ENCODE assay signal across 23 mouse cellular contexts in genomic region chr3:88384364-88384763, GRCm38 (mm10). TPM values are rescaled to one million over a fixed set of nuclear protein-coding genes. Genes with fewer than 3 reads are reported as not detected.
DNase-seq lines count a peak whose midpoint lies in the region; ATAC-seq and TF ChIP-seq lines count a peak whose summit lies in the region.
"Had no signal": no experiment of that assay in that cellular context is flagged by ENCODE, and none has a peak within 500 bp of the region (broad histone marks: within the 10 kb centered on the region; RNA-seq: fewer than 3 reads in every experiment).

Gene Bglap (minus strand): TSS chr3:88384464.

- TF ChIP-seq CTCF in bone marrow, adult 2 months (IDR thresholded peaks at IDR 0.05; ENCODE audit: control insufficient read depth, insufficient read depth, low read length), result no peak

- 89% methylated on average over 5 of the region's 5 CpGs for WGBS in forebrain, embryonic 11.5 days
- 81% methylated on average over 5 of the region's 5 CpGs for WGBS in forebrain, embryonic 10.5 days
- WGBS in intestine, embryonic 14.5 days, result 76% methylated on average over 5 of the region's 5 CpGs
- 76% methylated on average over 5 of the region's 5 CpGs for WGBS in intestine, embryonic 15.5 days
- 81% methylated on average over 5 of the region's 5 CpGs for WGBS in bone marrow, adult 2 months
- WGBS in embryonic facial prominence, embryonic 15.5 days, result 77% methylated on average over 5 of the region's 5 CpGs

- H3K27ac ChIP-seq in forebrain, embryonic 11.5 days (ENCODE audit: low read depth, low read length), result no peak within 1 kb of the TSS
- H3K27ac ChIP-seq in forebrain, embryonic 10.5 days, result no peak within 1 kb of the TSS
- no peak within 1 kb of the TSS for H3K27ac ChIP-seq in intestine, embryonic 14.5 days (ENCODE audit: low read depth)
- no peak within 1 kb of the TSS for H3K27ac ChIP-seq in intestine, embryonic 15.5 days
- no peak within 1 kb of the TSS for H3K27ac ChIP-seq in bone marrow, adult 2 months (ENCODE audit: control insufficient read depth, insufficient read depth, low read depth, low read length, poor library complexity)
- no peak within 1 kb of the TSS for H3K27ac ChIP-seq in embryonic facial prominence, embryonic 15.5 days (replicated peaks)
- H3K27ac ChIP-seq: embryonic facial prominence, embryonic 13.5 days; forebrain, embryonic 12.5 days had no signal

- peaks cover 2% of the 10 kb centered on the region; the same call in 1 of the 2 replicates for H3K4me1 ChIP-seq in forebrain, embryonic 11.5 days (replicated peaks; ENCODE audit: control insufficient read depth, insufficient read depth, low read length)
- peaks cover 21% of the 10 kb centered on the region for H3K4me1 ChIP-seq in forebrain, embryonic 10.5 days
- H3K4me1 ChIP-seq in intestine, embryonic 14.5 days (replicated peaks; ENCODE audit: control insufficient read depth, insufficient read depth, low read length), result no peaks in the 10 kb centered on the region
- H3K4me1 ChIP-seq in intestine, embryonic 15.5 days (replicated peaks), result 0 out of 2 replicates have a peak, but pooled peaks cover 3% of the 10 kb centered on the region
- no peaks in the 10 kb centered on the region for H3K4me1 ChIP-seq in bone marrow, adult 2 months (ENCODE audit: control insufficient read depth, insufficient read depth, low read length)
- H3K4me1 ChIP-seq in embryonic facial prominence, embryonic 15.5 days, result 0 out of 2 replicates have a peak, but pooled peaks cover 3% of the 10 kb centered on the region

- no peaks in the 10 kb centered on the region for H3K9me3 ChIP-seq in forebrain, embryonic 11.5 days (ENCODE audit: control insufficient read depth, low read length)
- no peaks in the 10 kb centered on the region for H3K9me3 ChIP-seq in forebrain, embryonic 10.5 days
- H3K9me3 ChIP-seq in intestine, embryonic 14.5 days (ENCODE audit: control insufficient read depth, low read length), result no peaks in the 10 kb centered on the region
- H3K9me3 ChIP-seq in intestine, embryonic 15.5 days, result no peaks in the 10 kb centered on the region
- H3K9me3 ChIP-seq in embryonic facial prominence, embryonic 15.5 days (replicated peaks), result no peaks in the 10 kb centered on the region
- H3K9me3 ChIP-seq: embryonic facial prominence, embryonic 13.5 days; forebrain, embryonic 12.5 days had no signal

- no peaks in the 10 kb centered on the region for H3K36me3 ChIP-seq in forebrain, embryonic 11.5 days (ENCODE audit: control insufficient read depth, insufficient read depth, low read length)
- H3K36me3 ChIP-seq in forebrain, embryonic 10.5 days (replicated peaks), result no peaks in the 10 kb centered on the region; the same call in 1 of the 2 replicates
- H3K36me3 ChIP-seq in intestine, embryonic 14.5 days (ENCODE audit: control insufficient read depth, insufficient read depth, low read length), result no peaks in the 10 kb centered on the region
- H3K36me3 ChIP-seq in intestine, embryonic 15.5 days, result no peaks in the 10 kb centered on the region
- no peaks in the 10 kb centered on the region for H3K36me3 ChIP-seq in embryonic facial prominence, embryonic 15.5 days
- H3K36me3 ChIP-seq: embryonic facial prominence, embryonic 13.5 days; forebrain, embryonic 12.5 days had no signal

- no peak within 1 kb of the TSS for H3K4me3 ChIP-seq in forebrain, embryonic 11.5 days (ENCODE audit: low read depth, low read length)
- no peak within 1 kb of the TSS for H3K4me3 ChIP-seq in forebrain, embryonic 10.5 days
- H3K4me3 ChIP-seq in intestine, embryonic 14.5 days (ENCODE audit: low read depth, low read length), result no peak within 1 kb of the TSS
- H3K4me3 ChIP-seq in intestine, embryonic 15.5 days (replicated peaks), result no peak within 1 kb of the TSS
- H3K4me3 ChIP-seq in bone marrow, adult 2 months (replicated peaks; ENCODE audit: control insufficient read depth, low read depth, low read length), result no peak within 1 kb of the TSS
- no peak within 1 kb of the TSS for H3K4me3 ChIP-seq in embryonic facial prominence, embryonic 15.5 days (replicated peaks)
- H3K4me3 ChIP-seq: embryonic facial prominence, embryonic 13.5 days; erythroblast, embryonic 14.5 days; forebrain, embryonic 12.5 days had no signal

- no peak for TF ChIP-seq POLR2A in bone marrow, adult 2 months (IDR thresholded peaks at IDR 0.05; ENCODE audit: borderline replicate concordance, control insufficient read depth, low read depth, low read length)

- no peak for ATAC-seq in forebrain, embryonic 11.5 days (replicated peaks; ENCODE audit: low FRiP score)
- ATAC-seq in intestine, embryonic 14.5 days (replicated peaks; ENCODE audit: low FRiP score, low TSS enrichment, low read depth), result no peak
- ATAC-seq in intestine, embryonic 15.5 days, result no peak
- ATAC-seq in embryonic facial prominence, embryonic 15.5 days (ENCODE audit: insufficient number of reproducible peaks, low FRiP score, low TSS enrichment, low read depth), result peak; percentile 39; the same call in 1 of the 2 replicates
- ATAC-seq: forebrain, embryonic 14.5 days; forebrain, embryonic 16.5 days had no signal

- H3K9ac ChIP-seq in forebrain, embryonic 11.5 days (ENCODE audit: low read length), result no peak within 1 kb of the TSS
- H3K9ac ChIP-seq in intestine, embryonic 14.5 days (ENCODE audit: low read length), result no peak within 1 kb of the TSS
- no peak within 1 kb of the TSS for H3K9ac ChIP-seq in intestine, embryonic 15.5 days
- H3K9ac ChIP-seq in embryonic facial prominence, embryonic 15.5 days, result no peak within 1 kb of the TSS
- H3K9ac ChIP-seq: embryonic facial prominence, embryonic 13.5 days; forebrain, embryonic 12.5 days had no signal

- no peak within 1 kb of the TSS for H3K4me2 ChIP-seq in forebrain, embryonic 11.5 days (ENCODE audit: low read depth, low read length, severe bottlenecking)
- no peak within 1 kb of the TSS for H3K4me2 ChIP-seq in intestine, embryonic 14.5 days (ENCODE audit: low read length)
- no peak within 1 kb of the TSS for H3K4me2 ChIP-seq in intestine, embryonic 15.5 days (replicated peaks)
- no peak within 1 kb of the TSS for H3K4me2 ChIP-seq in embryonic facial prominence, embryonic 15.5 days (replicated peaks)
- H3K4me2 ChIP-seq: embryonic facial prominence, embryonic 13.5 days; forebrain, embryonic 12.5 days had no signal

- H3K27me3 ChIP-seq in forebrain, embryonic 11.5 days (ENCODE audit: control insufficient read depth, insufficient read depth, low read length), result no peaks in the 10 kb centered on the region
- H3K27me3 ChIP-seq in forebrain, embryonic 10.5 days (ENCODE audit: poor library complexity, severe bottlenecking), result no peaks in the 10 kb centered on the region
- H3K27me3 ChIP-seq in intestine, embryonic 14.5 days (replicated peaks; ENCODE audit: control insufficient read depth, insufficient read depth, low read length), result no peaks in the 10 kb centered on the region
- H3K27me3 ChIP-seq in intestine, embryonic 15.5 days (replicated peaks), result no peaks in the 10 kb centered on the region
- H3K27me3 ChIP-seq in embryonic facial prominence, embryonic 15.5 days, result no peaks in the 10 kb centered on the region
- H3K27me3 ChIP-seq: embryonic facial prominence, embryonic 13.5 days; forebrain, embryonic 12.5 days had no signal

- peak; percentile 46 for DNase-seq in forebrain, embryonic 11.5 days (ENCODE audit: low spot score)
- no peak for DNase-seq in forebrain, embryonic 10.5 days (ENCODE audit: extremely low spot score, low spot score)
- DNase-seq in intestine, embryonic 14.5 days (ENCODE audit: low spot score), result peak; percentile 23
- DNase-seq in thymus, postnatal 25 days, result no peak
- DNase-seq in lung, adult 18-20 months, result no peak
- DNase-seq: adrenal gland, adult 2 months; adrenal gland, postnatal 10 days; adrenal gland, postnatal 25 days; cerebellum, adult 11-12 months; cerebellum, adult 2 months; cerebellum, adult 9-10 months; cerebellum, postnatal 10 days; cerebellum, postnatal 25 days had no signal

RNA-seq across cellular contexts. Expression of gene Bglap, which starts in this region (rescaled TPM):
- polyA plus RNA-seq in forebrain, embryonic 11.5 days (2014; fragmentation: Nextera tagmentation; extraction: Ambion mirVana), result not detected in 2 replicates
- polyA plus RNA-seq in forebrain, embryonic 10.5 days (2016; fragmentation: Nextera tagmentation; extraction: Ambion mirVana), result 0.84 TPM in 1 of 2 replicates, not detected in the other
- 0.64 TPM in 1 of 2 replicates, not detected in the other for polyA plus RNA-seq in intestine, embryonic 14.5 days (2014; fragmentation: Nextera tagmentation; extraction: Ambion mirVana)
- not detected in 2 replicates for polyA plus RNA-seq in intestine, embryonic 15.5 days (2015; fragmentation: Nextera tagmentation; extraction: Ambion mirVana)
- 56.2 and 336 TPM in 2 replicates for polyA plus RNA-seq in bone marrow, adult 2 months (2011; ENCODE audit: insufficient read depth, insufficient read length, low replicate concordance, missing spikeins)
- 18.4 and 35.5 TPM in 2 replicates for polyA plus RNA-seq in embryonic facial prominence, embryonic 15.5 days (2015; fragmentation: Nextera tagmentation; extraction: Ambion mirVana)
- polyA plus RNA-seq: adrenal gland, adult 2 months; cortical plate, adult 2 months; embryonic facial prominence, embryonic 11.5 days; erythroblast, embryonic 14.5 days; forebrain, embryonic 12.5 days; forebrain, embryonic 14.5 days; forebrain, embryonic 16.5 days had no signal

Comparison
In these comparisons a context has a peak if more than half of its experiments do, and no peak if none do; other contexts are left out.
1. RNA of gene Bglap (polyA plus RNA-seq): 56.2 to 336 TPM in bone marrow, adult 2 months and 18.4 to 35.5 TPM in embryonic facial prominence, embryonic 15.5 days; 0.84 TPM in forebrain, embryonic 10.5 days, 0.64 TPM in intestine, embryonic 14.5 days, not detected in forebrain, embryonic 11.5 days and not detected in intestine, embryonic 15.5 days; every median in the first group is over 10 times any median in the second.
2. Peak in DNase-seq in forebrain, embryonic 11.5 days; RNA of the gene not detected or under 1 TPM.
3. Peak in DNase-seq in intestine, embryonic 14.5 days; RNA of the gene not detected or under 1 TPM.